Mouse (Mus musculus): ENCODE data around the gene Slc24a1.

Slc24a1 gene

GRCm38 (mm10) chr9:64936508-64936907, 14.9 kb downstream of the Slc24a1 start:
- peak; percentile 60 for DNase-seq

GRCm38 (mm10) chr9:64934015-64934754, 17.2 kb downstream of the Slc24a1 start:
- peak; percentile 63 for DNase-seq

DNA sequence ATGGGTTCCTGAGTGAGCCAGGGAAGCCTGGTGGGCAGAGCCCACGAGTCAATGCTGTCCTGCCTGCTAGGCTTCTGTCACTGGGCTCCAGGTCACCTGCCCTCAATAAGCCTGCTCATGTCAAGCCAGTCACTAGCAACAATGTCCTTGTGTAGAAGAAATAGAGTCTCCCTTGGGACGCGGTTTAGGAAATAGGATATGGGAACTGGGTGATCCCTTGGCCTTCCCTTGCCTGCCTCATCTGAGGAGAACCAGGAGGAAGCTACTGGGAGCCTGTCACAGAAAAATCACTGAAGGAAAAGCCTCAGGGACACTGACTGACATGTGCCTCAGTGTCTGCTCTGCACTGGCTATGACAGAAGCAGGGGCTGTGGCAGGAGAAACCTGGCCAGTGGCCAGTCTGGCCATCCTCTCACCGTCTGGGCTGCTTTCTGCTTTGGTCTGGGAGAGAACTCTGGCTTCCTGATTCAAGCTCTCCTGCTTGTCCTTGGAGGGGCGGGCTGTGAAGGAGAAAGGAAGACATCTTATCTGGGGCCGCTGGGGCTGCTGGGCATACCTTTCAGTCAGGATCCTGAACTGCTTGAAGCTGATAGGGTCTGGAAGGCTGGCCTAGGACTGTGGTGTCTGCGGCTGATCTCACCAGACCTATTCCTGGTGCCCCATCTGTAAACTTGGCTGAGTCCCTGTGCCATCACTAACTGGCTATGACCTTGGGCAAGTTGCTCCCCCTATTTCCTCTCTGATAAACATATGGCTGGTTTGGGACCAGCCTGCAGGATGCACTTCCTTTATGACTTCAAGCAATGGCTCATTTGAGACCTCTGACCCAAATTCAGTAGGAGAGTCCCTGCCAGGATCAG, 19.4 kb downstream of the Slc24a1 start:
- no peak for DNase-seq

DNA sequence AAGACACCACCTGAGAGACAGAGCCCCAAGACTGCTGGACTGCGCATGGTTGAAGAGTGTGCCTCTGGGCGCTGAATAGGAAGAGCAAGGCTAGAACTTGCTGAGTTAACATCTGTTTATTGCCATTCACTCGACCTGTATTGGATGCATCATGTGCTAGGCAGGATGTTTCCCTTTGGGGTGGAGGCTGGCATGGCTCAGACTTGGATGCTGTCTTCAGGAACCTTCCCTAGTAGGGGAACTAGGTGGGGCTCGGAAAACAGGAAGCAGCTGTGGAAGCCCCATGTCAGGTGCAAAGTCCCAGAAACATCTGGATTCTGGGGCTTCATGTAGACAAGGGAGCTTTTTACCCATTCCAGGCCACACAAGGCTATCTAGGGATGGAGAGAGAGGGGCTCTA, 21.2 kb downstream of the Slc24a1 start:
- no peak for DNase-seq

DNA sequence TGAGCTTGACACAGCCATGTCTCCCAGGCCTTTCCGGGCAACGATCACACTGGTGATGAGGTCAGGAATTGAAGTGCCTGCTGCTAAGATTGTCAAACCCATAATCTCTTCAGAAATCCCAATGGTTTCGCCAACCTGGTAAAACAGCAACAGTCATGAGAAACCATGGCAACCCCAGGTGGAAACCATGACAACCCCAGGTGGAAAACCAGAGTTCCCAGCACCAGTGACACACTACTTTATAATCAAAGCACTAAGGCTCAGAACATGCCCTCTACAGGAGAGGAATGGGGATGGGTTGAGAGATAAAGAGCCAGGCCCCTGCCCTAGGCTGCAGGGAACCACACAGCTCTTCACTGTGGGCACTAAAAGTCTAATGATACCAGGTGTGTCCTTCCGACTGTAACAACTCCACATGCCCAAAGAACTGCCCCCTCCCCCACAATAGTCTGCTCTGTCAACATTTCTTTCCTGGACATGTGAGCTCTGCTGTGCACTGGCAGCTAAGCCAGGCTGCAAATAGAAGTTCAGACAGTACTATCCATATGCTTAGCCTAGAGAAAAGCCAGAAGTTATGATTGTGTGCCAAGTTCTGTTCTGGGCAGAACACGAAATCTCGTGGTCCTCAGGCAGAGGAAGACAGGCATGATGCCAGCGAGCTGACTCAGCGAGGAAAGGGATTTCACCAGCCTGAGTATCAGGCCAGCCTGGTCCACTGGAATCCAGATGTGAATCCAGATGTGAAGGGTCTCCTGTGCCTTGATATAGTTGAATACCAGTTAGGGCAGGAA, 25.0 kb downstream of the Slc24a1 start:
- no peak for DNase-seq

- no peak for DNase-seq
Observed at GRCm38 (mm10) chr9:64925771-64926170, 25.6 kb downstream of the Slc24a1 start.

DNA sequence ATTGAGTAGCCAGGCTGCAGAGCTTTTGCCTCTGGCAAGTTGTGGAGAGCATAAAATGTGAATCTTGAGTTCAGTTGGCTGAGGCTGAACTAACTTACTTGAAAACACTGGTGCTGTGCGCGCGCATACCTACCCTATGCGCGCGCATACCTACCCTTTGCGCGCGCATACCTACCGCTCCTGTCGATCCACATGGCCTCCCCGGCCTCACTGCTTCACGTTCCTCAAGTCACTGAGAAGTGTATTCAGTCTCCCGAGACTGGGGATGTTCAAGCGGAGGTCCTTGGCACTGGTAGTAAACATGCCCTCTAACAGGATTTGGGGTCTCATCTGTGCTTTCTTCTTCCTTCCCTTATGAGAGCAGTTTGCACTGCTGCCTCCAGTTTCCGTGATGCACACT, 32.8 kb downstream of the Slc24a1 start:
- no peak for DNase-seq

- DNase-seq = no peak
Observed at GRCm38 (mm10) chr9:64914629-64915028, 36.8 kb downstream of the Slc24a1 start.

GRCm38 (mm10) chr9:64913973-64914372, 37.4 kb downstream of the Slc24a1 start:
- no peak for DNase-seq

GRCm38 (mm10) chr9:64913406-64913805, 38.0 kb downstream of the Slc24a1 start:
- no peak for DNase-seq

GRCm38 (mm10) chr9:64907441-64907840, 44.0 kb downstream of the Slc24a1 start:
- no peak for DNase-seq

DNA sequence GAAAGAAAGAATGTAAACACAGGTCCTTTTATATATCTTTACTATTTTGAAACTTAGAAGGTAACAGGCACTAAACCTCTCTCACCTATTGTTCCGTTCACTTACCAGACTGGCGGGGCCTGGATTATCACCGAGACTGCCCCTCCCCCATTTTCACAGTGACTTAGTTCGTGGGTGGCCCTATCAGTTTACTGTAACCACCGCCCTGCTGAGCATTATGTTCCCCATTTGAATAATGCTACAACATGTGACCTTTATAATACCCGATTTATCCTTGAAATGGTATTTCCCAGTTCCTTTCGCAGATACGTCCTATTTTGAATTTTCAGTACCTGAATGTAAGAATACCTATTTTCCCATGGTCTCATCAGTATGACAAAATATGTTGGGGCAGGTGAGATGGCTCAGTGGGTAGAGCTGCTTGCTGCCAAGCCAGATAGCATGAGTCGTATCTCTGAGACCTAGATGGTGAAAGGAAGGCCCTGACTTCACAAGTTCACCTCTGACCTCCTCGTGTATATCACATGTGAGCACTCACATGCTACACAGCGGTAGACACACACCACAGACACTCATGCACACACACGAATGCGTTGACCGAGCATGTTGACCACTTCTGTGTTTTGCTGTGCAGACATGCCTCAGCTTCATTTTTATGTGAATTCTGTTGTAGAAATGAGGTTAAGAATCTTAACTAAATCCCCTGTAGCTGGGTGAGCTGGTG, 46.3 kb downstream of the Slc24a1 start:
- no peak for DNase-seq

DNA sequence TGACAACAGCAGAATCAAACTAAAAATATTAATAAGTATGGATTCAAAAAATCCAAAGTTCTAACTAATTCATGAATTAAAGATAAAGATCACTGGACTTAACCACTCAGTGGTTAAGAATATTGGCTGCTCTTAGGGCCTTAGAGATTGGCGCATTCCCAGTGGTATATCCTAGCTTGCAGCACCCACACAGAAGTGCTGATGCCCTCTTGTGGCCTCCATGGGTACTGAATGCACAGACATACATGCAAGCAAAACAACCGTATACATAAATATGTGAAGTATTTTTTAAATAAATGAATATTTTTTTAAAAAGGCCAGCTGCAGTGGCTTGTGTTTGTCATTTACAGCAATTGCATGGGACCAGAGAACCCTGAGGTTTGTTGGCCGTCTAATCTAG, 48.0 kb downstream of the Slc24a1 start:
- DNase-seq = peak; percentile 82

DNA sequence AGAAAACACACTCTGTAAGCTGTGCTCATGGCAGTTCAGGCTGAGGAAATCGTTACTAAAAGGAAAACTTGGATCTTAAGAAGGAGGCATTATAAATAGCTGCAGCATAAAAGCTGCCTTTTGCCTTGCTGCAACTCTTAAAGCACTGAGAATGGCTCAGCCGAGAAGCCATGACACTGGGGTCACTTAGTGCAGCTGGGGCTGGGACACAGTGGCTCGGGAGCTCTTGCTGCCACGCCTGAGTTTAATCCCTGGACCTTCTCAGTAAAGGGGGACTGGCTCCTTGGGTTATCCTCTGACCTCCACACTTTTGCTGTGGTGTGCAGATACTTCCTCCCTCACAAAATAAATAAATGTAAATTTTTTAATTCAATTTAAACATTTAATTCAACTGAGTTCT, 48.5 kb downstream of the Slc24a1 start:
- DNase-seq = no peak

GRCm38 (mm10) chr9:64896605-64897004, 54.8 kb downstream of the Slc24a1 start:
- DNase-seq = no peak

GRCm38 (mm10) chr9:64886008-64886407, 65.4 kb downstream of the Slc24a1 start:
- DNase-seq = no peak
